Mouse (Mus musculus) midbrain, embryonic 13.5 days (tissue): ENCODE results near the gene Hexim1. TPM values are rescaled to one million over a fixed set of nuclear protein-coding genes. Genes with fewer than 3 reads are reported as not detected.

Experiments used
- ATAC-seq: fragments of 200-750 bp; cut with Nextera tagmentation; 2 replicates; pipeline ENCODE4 v1.8.0; 2017; ENCODE audit warnings: mild to moderate bottlenecking, moderate TSS enrichment, moderate library complexity
- H3K27ac ChIP-seq: fragments of 300-500 bp; sonication (generic); 2 replicates; pipeline ENCODE4 v1.5.1; 2015; ENCODE audit warnings: inconsistent platforms, mild to moderate bottlenecking, moderate library complexity
- H3K27me3 ChIP-seq: fragments of 300-500 bp; sonication (generic); 2 replicates; pipeline ENCODE4 v1.6.1; 2015; ENCODE audit warnings: mild to moderate bottlenecking, inconsistent platforms
- H3K36me3 ChIP-seq: fragments of 300-500 bp; sonication (generic); 2 replicates; pipeline ENCODE4 v1.6.1; 2015; ENCODE audit warnings: mild to moderate bottlenecking, inconsistent platforms
- H3K4me1 ChIP-seq: fragments of 300-500 bp; sonication (generic); replicated peaks from 2 replicates; pipeline ENCODE4 v1.6.1; 2015; ENCODE audit warnings: inconsistent platforms
- H3K4me2 ChIP-seq: fragments of 300-500 bp; sonication (generic); replicated peaks from 2 replicates; pipeline ENCODE4 v1.6.1; 2015; ENCODE audit warnings: moderate library complexity, mild to moderate bottlenecking, inconsistent platforms
- H3K4me3 ChIP-seq: fragments of 300-500 bp; sonication (generic); replicated peaks from 2 replicates; pipeline ENCODE4 v1.5.1; 2015; ENCODE audit warnings: mild to moderate bottlenecking, inconsistent platforms
- H3K9ac ChIP-seq: fragments of 300-500 bp; sonication (generic); replicated peaks from 2 replicates; pipeline ENCODE4 v1.6.1; 2015; ENCODE audit warnings: mild to moderate bottlenecking, inconsistent platforms
- H3K9me3 ChIP-seq: fragments of 300-500 bp; sonication (generic); 2 replicates; pipeline ENCODE4 v1.6.1; 2016; ENCODE audit warnings: mild to moderate bottlenecking, inconsistent platforms
- WGBS: fragments of 180-500 bp; shearing (Covaris S2); methylation state at CpG from one replicate; pipeline ENCODE4 v1.1.7; 2015; 5-methylcytosine and 5-hydroxymethylcytosine counted together
- polyA plus RNA-seq: library from polyadenylated mRNA; unstranded; fragments of >200 nt; fragmentation: Nextera tagmentation; extraction: Ambion mirVana; gene quantifications from 2 replicates; pipeline ENCODE4 v1.2.1, GENCODE M21; 2015

The Hexim1 gene
- 3.5 and 3.9 TPM in 2 replicates for polyA plus RNA-seq

GRCm38 (mm10) chr11:103116008-103116818 lies at the start of gene Hexim1:
Gene Hexim1, plus strand, starts transcription at chr11:103116231.
- Histone ChIP-seq H3K4me1 (peaks cover 54% of the 10 kb centered on the region), H3K9me3 (no peaks in the 10 kb centered on the region), H3K4me2 (peak within 1 kb of the TSS; percentile 92), H3K9ac (peak within 1 kb of the TSS; percentile 80), H3K27me3 (peaks cover 28% of the 10 kb centered on the region), H3K27ac (peak within 1 kb of the TSS; percentile 91), H3K36me3 (no peaks in the 10 kb centered on the region), H3K4me3 (peak within 1 kb of the TSS; percentile 59)
- ATAC-seq: peak; percentile 97
- under 1% methylated on average over 53 of the region's 53 CpGs for WGBS

GRCm38 (mm10) chr11:103067051-103067361 lies 49.0 kb upstream of the Hexim1 start:
- H3K36me3 ChIP-seq: peaks cover 83% of the 10 kb centered on the region
- no peaks in the 10 kb centered on the region for H3K27me3 ChIP-seq
- H3K9ac ChIP-seq: no peak overlapping the region
- no peak overlapping the region for H3K4me2 ChIP-seq
- no peak overlapping the region for H3K27ac ChIP-seq
- no peaks in the 10 kb centered on the region for H3K9me3 ChIP-seq
- WGBS: 96% methylated on average over 6 of the region's 6 CpGs
- ATAC-seq: no peak
- no peaks in the 10 kb centered on the region for H3K4me1 ChIP-seq
- H3K4me3 ChIP-seq: no peak overlapping the region

DNA sequence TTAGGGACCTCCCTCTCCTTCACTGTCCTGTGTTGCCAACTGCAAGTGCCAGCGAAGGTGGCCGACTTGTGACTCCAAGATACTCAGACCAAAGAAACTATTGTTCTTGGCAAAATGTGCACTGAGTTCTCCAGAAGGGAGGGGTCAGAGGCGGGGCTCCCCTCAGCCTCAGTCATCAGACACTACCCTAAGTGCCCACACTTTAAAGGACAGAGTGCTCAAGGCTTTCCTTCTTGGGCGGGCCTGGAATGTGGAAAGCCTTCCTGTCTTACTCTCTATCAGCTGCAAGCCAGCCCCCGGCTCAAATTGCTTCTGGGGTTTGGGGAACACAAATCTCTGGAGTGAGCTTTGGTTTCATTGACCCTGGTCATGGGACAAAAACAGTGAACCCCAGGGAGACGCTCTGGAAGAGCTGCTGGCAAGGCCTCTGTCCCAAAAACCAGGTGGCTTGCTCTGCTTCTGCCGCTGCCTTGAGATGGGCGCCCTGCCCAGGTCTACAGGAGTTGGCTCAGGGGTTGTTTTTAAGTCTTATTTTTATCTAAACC lies 48.5 kb upstream of the Hexim1 start:
- H3K4me1 ChIP-seq: no peaks in the 10 kb centered on the region
- H3K36me3 ChIP-seq: peaks cover 79% of the 10 kb centered on the region
- no peak overlapping the region for H3K4me3 ChIP-seq
- no peak for ATAC-seq
- no peak overlapping the region for H3K9ac ChIP-seq
- no peaks in the 10 kb centered on the region for H3K9me3 ChIP-seq
- 90% methylated on average over 8 of the region's 8 CpGs for WGBS
- H3K27ac ChIP-seq: no peak overlapping the region
- H3K4me2 ChIP-seq: no peak overlapping the region
- no peaks in the 10 kb centered on the region for H3K27me3 ChIP-seq

GRCm38 (mm10) chr11:103068272-103068671 lies 47.8 kb upstream of the Hexim1 start:
- Histone ChIP-seq H3K27me3 (no peaks in the 10 kb centered on the region), H3K9me3 (no peaks in the 10 kb centered on the region), H3K36me3 (peaks cover 74% of the 10 kb centered on the region), H3K4me3 (no peak overlapping the region), H3K4me2 (no peak overlapping the region), H3K27ac (no peak overlapping the region), H3K4me1 (no peaks in the 10 kb centered on the region), H3K9ac (no peak overlapping the region)
- no peak for ATAC-seq
- 96% methylated on average over 4 of the region's 4 CpGs for WGBS

- Histone ChIP-seq H3K4me2 (no peak overlapping the region), H3K4me3 (no peak overlapping the region), H3K4me1 (0 out of 2 replicates have a peak, but pooled peaks cover 4% of the 10 kb centered on the region), H3K9ac (no peak overlapping the region), H3K9me3 (no peaks in the 10 kb centered on the region), H3K27me3 (no peaks in the 10 kb centered on the region), H3K27ac (no peak overlapping the region), H3K36me3 (peaks cover 68% of the 10 kb centered on the region)
- no peak for ATAC-seq
- WGBS: 93% methylated on average over 11 of the region's 11 CpGs
Observed at GRCm38 (mm10) chr11:103068884-103069283, 47.1 kb upstream of the Hexim1 start.

DNA sequence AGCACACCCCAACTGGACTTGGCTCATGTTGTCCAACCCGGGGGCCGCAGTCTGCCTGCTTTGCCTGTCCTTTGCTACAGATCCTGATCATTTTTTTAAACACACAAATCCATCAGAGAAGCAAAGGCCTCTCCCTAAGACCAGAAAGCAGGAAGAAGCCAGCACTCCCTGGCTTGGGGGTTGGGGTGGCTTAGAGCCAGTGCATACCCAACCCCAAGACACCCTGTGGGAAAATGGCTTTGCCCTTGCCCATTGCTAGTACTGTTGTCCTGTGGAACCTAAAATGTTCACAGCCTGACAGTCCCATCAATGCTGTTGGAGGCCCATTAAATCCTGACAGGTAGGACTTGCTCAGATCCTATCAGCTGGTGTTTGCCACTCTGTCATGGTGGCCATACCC lies 46.3 kb upstream of the Hexim1 start:
- no peak overlapping the region for H3K4me3 ChIP-seq
- H3K9me3 ChIP-seq: no peaks in the 10 kb centered on the region
- H3K9ac ChIP-seq: no peak overlapping the region
- no peak overlapping the region for H3K4me2 ChIP-seq
- no peak overlapping the region for H3K27ac ChIP-seq
- 100% methylated on average over 2 of the region's 2 CpGs for WGBS
- no peak for ATAC-seq
- H3K27me3 ChIP-seq: no peaks in the 10 kb centered on the region
- peaks cover 10% of the 10 kb centered on the region for H3K4me1 ChIP-seq
- H3K36me3 ChIP-seq: peaks cover 59% of the 10 kb centered on the region

DNA sequence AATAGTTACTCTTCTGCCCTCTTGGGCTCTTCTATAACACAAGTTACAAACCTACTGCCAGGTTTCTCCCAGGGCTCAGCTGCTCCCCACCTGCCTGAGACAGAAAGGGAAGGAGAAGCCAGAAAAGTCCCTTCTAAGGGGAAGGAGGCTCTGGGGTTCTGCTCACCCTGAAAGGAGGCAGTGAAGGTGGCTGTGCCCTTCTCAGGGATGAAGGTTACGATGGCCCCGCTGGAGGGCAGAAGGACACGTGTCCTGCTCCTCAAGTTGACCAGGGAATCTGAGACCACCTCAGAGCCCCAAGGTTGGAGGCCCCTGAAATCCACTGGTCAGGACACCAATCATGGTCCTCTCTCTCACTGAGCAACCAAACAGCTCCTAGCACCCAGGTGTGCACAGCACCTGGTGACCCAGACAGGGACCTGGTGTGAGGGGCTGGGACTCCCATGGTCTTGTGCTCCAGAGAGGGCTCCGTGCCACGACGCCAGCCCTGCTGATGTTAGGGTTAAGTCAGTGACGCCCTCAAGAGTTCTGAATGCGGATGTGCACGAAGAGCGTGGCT lies 45.6 kb upstream of the Hexim1 start:
- 92% methylated on average over 10 of the region's 10 CpGs for WGBS
- no peak for ATAC-seq
- peaks cover 12% of the 10 kb centered on the region for H3K4me1 ChIP-seq

DNA sequence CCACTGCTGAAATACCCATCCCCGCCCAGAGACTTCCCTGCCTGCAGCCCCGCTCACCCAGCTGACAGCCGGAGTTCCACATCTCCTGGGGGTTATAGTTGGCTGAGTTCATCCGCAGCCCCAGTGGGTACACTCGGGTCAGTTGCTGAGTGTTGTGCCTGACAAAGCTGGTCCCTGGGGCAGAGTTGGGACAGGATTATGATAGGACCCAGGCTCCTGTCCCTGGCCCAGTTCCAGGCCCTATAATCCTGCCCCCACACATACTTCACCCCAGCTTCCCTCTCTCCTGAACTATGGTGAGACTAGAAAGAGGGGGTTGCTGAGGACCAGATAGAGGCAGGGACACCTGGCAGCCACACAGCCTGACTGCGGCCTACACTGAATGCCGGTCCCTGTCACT lies 42.4 kb upstream of the Hexim1 start:
- no peak overlapping the region for H3K9ac ChIP-seq
- ATAC-seq: 0 out of 2 replicates have a peak, but pooled peaks have one; percentile 11
- H3K4me2 ChIP-seq: no peak overlapping the region
- peaks cover 22% of the 10 kb centered on the region for H3K36me3 ChIP-seq
- WGBS: 89% methylated on average over 7 of the region's 7 CpGs
- H3K27ac ChIP-seq: no peak overlapping the region
- no peak overlapping the region for H3K4me3 ChIP-seq
- H3K9me3 ChIP-seq: no peaks in the 10 kb centered on the region
- peaks cover 12% of the 10 kb centered on the region for H3K4me1 ChIP-seq
- H3K27me3 ChIP-seq: peaks cover 5% of the 10 kb centered on the region

More for the DNA sequence above, 45.6 kb upstream of the Hexim1 start:
- Histone ChIP-seq H3K9me3 (no peaks in the 10 kb centered on the region), H3K4me2 (no peak overlapping the region), H3K36me3 (peaks cover 55% of the 10 kb centered on the region), H3K9ac (no peak overlapping the region), H3K27me3 (no peaks in the 10 kb centered on the region), H3K27ac (no peak overlapping the region), H3K4me3 (no peak overlapping the region)

DNA sequence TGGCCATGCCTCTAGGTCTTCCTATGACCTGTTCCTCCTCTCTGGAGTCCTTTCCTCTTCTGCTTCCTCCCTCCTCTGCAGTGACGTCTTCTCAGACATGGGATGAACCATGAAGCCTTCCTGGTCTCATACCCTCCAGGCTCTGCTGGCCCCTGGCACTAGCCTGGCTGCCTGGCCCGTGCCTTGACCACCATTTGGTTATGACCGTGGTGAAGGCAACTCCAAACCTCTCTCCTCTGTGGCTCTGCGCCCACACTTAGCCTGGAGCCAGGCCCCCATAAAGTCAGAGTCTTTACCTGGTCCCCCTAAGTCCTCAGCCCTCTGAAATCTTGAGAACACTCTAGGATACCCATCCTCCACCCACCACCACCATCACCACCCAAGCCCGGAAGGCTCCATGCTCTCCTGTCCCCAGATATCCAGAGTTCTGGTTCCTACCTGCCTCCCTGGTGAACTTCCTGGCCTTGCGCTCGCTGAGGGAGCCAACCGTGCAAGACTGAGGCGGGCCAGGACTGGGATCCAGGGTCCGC lies 41.8 kb upstream of the Hexim1 start:
- Histone ChIP-seq H3K4me2 (0 out of 2 replicates have a peak overlapping the region, but pooled peaks have one; percentile 3), H3K9me3 (no peaks in the 10 kb centered on the region), H3K4me1 (peaks cover 12% of the 10 kb centered on the region), H3K27ac (no peak overlapping the region), H3K9ac (no peak overlapping the region), H3K4me3 (no peak overlapping the region), H3K36me3 (peaks cover 17% of the 10 kb centered on the region), H3K27me3 (peaks cover 10% of the 10 kb centered on the region)
- ATAC-seq: no peak
- 52% methylated on average over 10 of the region's 10 CpGs for WGBS

GRCm38 (mm10) chr11:103074796-103075323 lies 41.2 kb upstream of the Hexim1 start:
- WGBS: 28% methylated on average over 10 of the region's 10 CpGs
- Histone ChIP-seq H3K9ac (no peak overlapping the region), H3K4me1 (peaks cover 12% of the 10 kb centered on the region), H3K27me3 (peaks cover 15% of the 10 kb centered on the region), H3K36me3 (peaks cover 10% of the 10 kb centered on the region), H3K27ac (no peak overlapping the region), H3K4me2 (0 out of 2 replicates have a peak overlapping the region, but pooled peaks have one; percentile 3), H3K9me3 (no peaks in the 10 kb centered on the region), H3K4me3 (no peak overlapping the region)
- no peak for ATAC-seq

GRCm38 (mm10) chr11:103076010-103076409 lies 40.0 kb upstream of the Hexim1 start:
- no peaks in the 10 kb centered on the region for H3K36me3 ChIP-seq
- ATAC-seq: no peak
- H3K4me3 ChIP-seq: no peak overlapping the region
- peaks cover 23% of the 10 kb centered on the region for H3K4me1 ChIP-seq
- no peak overlapping the region for H3K4me2 ChIP-seq
- WGBS: 93% methylated on average over 7 of the region's 7 CpGs
- no peak overlapping the region for H3K9ac ChIP-seq
- no peaks in the 10 kb centered on the region for H3K9me3 ChIP-seq
- no peak overlapping the region for H3K27ac ChIP-seq
- H3K27me3 ChIP-seq: peaks cover 27% of the 10 kb centered on the region

GRCm38 (mm10) chr11:103076581-103076980 lies 39.5 kb upstream of the Hexim1 start:
- H3K4me1 ChIP-seq: peaks cover 26% of the 10 kb centered on the region
- ATAC-seq: no peak
- H3K27me3 ChIP-seq: peaks cover 33% of the 10 kb centered on the region
- H3K9ac ChIP-seq: no peak overlapping the region
- no peak overlapping the region for H3K27ac ChIP-seq
- no peaks in the 10 kb centered on the region for H3K9me3 ChIP-seq
- H3K4me2 ChIP-seq: no peak overlapping the region
- 90% methylated on average over 8 of the region's 8 CpGs for WGBS
- no peak overlapping the region for H3K4me3 ChIP-seq
- no peaks in the 10 kb centered on the region for H3K36me3 ChIP-seq
